Mouse (Mus musculus) urinary bladder, postnatal 36 days (tissue): ENCODE data around the gene Btbd19.

Source experiments
- DNase-seq, 2 experiments: peaks; one replicate each; pipeline ENCODE4 v3.0.0; 2022; ENCODE audit warnings: low spot score in 2 of 2, mixed read lengths in 1 of 2

Gene Btbd19

GRCm38 (mm10) chr4:117125348-117125909 lies at the start of gene Btbd19:
Btbd19 (minus strand) TSS chr4:117125725.
- peak in 1 of 2 experiments; percentile 73 for DNase-seq

DNA sequence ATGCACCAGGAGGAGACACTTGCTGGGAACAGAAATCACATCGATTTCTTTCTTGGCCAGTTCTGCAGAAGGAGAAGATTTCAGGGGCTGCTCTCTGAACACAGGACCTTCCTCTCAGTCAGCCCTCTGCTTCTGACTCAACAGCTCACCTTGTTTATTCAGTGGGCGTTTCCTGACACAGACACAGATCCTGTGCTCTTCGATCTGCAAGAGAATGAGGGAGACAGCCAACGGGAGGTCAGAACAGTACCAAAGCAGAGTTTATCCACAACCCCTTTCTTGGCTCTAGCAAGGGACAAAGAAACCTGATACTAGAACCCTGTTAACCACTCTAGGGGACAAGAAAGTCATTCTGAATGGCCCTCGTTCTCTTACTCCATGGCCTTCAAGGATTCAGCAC lies 44.4 kb upstream of the Btbd19 start:
- DNase-seq, result no peak

DNA sequence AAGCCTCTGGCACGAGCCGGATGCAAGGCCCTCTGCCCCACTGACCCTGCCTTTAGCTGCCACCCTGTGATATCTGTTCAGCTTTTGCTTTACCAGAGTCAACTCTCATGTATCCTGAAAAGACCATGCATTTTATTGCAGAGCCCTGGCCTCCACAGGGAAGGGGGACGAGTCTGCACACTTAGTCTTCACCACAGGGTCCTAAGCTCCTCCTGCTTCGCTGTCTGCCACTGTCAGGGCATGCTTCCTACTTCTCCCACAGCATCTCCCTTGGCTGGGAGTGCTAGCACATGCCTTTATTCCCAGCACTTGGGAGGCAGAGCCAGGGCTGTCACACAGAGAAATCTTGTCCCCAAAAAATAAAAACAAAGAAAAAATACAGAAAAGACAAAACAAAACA lies 35.7 kb upstream of the Btbd19 start:
- DNase-seq, result no peak

- DNase-seq, result no peak
Observed at GRCm38 (mm10) chr4:117159666-117160065, 34.1 kb upstream of the Btbd19 start.

GRCm38 (mm10) chr4:117156372-117156771 lies 30.8 kb upstream of the Btbd19 start:
- no peak for DNase-seq

- peak; percentile 83 to 85 for DNase-seq
Observed at GRCm38 (mm10) chr4:117155792-117156355, 30.3 kb upstream of the Btbd19 start, which contains the start of gene Rps8. Rps8 (minus strand) TSS chr4:117156243.

DNA sequence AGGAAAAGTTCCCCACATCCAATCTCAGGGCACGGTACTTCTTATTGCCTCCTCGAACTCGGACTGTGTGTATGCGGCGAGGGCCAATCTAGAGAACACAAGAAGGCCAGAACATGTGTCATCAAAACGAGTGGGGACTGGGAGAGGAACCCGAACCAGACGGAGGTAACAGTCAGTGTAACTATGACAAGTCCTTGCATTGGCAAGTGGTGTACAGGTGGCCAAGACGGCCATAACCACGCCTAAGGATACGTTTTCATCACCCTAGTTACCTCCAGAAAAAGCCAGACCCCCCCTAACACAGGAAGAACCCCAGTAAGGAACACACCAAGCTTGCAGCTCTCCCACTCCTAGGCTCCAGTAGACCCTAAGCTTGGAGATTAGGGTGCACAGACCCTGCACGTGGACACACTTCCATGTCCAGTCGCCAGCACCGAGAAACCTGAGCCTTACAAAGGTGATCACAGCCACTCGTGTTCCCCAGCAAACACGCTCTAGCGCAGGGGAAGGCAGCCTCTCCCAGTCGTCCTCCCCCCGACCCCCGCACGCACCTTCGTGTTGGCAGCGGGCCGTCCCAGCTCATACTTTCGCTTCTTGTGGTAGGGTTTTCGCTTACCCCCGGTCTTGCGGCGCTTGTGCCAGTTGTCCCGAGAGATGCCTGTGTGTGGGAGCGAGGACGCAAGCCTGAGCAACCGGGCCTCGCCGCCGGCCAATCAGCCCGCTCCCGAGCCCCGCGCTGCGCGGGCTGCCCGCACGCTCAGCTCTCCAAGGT lies 29.7 kb upstream of the Btbd19 start:
- no peak for DNase-seq

DNA sequence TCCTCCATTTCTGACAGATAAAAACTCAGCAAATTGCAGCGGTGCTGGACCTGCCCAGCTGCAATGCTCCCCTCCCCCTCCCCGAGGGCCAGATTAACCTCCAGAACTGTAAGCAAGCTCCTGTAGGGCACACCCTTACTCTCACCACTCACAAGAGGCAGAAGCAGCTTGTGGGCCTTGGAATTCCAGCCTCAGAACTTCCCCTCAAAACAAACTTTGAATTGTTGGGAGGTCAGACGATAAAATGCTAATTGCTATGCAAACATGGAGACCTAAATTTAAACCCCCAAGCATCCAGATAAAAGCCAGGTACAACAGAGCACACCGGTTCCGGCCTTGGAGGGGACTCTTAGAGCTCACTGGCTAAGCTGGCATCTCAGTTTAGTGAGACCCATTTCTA lies 27.2 kb upstream of the Btbd19 start:
- DNase-seq, result no peak

DNA sequence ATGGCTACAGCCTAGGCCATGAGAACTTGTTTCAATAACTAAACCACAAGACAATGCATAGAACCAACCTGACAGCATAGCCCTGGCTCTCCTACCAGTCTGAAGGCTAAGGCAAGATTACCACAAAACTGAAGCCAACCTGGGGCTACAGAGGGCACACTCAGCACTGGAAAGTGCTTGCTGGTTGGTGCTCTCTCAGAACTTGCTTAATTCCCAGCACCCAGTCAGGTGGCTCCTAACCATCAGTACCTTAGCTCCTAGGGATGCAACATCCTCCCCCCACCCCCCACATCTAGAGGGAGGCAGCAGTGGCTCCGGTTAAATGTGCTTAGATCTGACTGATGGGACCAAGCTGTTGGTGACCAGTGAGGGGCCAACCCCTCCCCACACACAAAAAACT lies 25.9 kb upstream of the Btbd19 start:
- no peak for DNase-seq

DNA sequence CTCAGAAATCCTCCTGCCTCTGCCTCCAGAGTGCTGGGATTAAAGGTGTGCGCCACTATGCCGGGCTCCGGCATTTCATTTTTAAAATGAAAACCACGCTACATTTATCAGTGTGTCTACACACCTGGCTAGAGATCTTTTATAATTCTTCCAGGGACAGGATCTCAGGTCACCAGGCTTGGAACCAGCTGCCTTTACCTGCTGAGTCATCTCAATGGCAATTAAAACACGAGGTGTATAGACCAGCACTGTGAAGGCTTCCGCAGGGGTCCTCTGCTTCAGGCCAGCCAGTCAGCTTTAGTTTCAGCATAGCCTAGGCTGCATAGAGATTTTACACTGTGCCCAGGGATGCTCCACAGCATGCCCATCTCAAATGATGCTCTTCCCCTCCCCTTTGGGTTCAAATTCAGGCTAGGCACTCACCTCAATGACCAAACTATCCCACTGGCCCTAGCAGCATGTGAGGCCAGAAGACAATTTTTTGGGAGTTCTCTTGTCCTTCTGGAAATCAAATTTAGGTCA lies 24.7 kb upstream of the Btbd19 start:
- no peak for DNase-seq

GRCm38 (mm10) chr4:117149291-117150211 lies 24.0 kb upstream of the Btbd19 start:
- no peak for DNase-seq

- DNase-seq, result no peak
Observed at GRCm38 (mm10) chr4:117148815-117149214, 23.3 kb upstream of the Btbd19 start.

GRCm38 (mm10) chr4:117148047-117148713 lies 22.7 kb upstream of the Btbd19 start:
- no peak for DNase-seq

- DNase-seq, result peak; percentile 80 to 85
Observed at GRCm38 (mm10) chr4:117146176-117146575, 20.7 kb upstream of the Btbd19 start.

GRCm38 (mm10) chr4:117145248-117145647 lies 19.7 kb upstream of the Btbd19 start:
- no peak for DNase-seq

- no peak for DNase-seq
Observed at GRCm38 (mm10) chr4:117143023-117143422, 17.5 kb upstream of the Btbd19 start.

DNA sequence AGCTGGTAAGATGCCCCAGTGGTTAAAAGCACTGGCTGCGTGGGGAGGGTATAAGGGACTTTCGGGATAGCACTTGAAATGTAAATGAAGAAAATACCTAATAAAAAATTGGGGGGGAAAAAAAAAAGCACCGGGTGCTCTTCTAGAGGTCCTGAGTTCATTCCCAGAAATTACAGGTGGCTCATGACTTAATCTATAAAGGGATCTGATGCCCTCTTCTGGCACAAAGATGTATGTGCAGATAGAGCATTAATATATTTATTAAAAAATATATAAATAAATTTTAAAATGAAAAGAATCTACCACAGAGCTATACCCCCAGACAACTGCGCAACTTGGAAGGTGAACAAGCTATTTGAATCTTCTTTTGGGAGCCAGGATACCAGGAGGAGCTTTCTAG lies 15.1 kb upstream of the Btbd19 start:
- DNase-seq, result no peak

DNA sequence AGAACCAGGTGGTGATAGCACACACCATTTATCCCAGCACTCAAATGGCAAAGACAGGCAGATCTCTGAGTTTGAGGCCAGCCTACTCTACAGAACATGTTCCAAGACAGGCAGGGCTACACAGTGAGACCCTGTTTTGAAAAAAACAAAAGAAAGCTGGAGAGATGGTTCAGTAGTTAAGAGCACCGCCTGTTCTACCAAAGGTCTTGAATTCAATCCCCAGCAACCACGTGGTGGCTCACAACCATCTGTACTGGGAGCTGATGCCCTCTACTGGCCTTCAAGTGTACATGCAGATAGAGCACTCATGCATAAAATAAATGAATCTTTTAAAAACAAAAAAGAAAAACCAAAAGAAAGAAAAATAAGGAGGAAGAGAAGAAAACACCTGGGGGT lies 13.7 kb upstream of the Btbd19 start:
- no peak for DNase-seq

DNA sequence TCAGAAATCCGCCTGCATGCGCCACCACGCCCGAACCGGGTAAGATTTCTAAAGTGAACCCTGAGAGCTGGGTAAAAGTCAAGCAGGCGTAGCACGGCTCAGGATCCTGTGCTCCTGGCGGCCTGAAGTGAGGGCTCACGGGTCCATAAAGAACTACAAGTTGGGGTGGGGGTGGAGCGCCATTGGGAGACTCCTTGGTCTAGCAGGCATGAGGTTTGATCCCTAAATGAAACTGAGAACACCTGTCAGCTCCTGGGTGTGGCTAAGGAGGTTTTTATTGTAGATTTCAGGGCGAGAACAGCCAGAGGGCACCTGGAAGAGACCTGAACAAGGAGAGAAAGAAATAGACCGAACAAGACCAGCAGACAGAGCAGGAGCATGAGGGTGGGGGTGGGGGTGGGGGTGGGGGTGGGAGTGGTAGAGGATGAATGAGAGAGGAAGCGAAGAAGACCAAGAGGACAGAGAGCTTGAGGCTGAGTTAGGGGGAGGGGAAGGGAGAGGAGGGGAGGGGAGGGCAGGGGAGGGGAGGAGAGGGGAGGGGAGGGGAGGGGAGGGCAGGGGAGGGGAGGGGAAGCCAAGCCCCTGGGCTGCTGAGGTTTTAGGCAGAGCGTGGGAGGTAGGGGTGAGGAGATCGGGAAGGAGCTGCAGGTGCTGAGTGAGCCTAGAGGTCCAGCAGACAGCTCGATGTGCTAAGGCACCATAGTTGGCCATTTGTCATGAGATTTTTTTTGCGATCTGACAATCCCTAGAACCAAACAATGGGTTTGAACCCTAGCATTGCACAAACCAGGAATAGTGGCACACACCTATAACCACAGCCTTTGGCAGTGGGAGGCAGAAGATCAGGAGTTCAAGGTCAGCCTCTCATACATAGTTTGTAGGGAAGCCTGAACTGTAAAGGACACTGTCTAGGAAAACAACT lies 13.0 kb upstream of the Btbd19 start:
- DNase-seq, result no peak

DNA sequence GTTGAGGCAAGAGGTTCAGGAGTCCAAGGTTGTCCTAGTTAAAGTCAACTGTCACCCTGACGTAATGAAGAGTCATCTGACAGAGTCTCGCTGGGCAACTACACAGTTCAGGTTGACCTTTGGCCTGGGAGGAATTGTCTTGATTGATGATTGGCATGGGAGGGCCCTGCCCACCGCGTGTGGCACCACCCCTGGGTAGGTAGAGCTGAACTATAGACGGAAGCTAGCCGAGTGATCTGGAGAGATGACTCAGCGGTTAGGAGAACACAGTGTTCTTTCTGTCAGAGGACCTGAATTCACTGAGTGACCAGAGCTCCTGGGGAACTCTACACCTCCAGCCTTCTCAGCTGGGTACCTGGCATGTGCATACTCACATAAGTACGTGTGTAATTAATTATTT lies 10.5 kb upstream of the Btbd19 start:
- DNase-seq, result peak in 1 of 2 experiments; percentile 78
